Mouse (Mus musculus): Measurements from ENCODE around the gene Lbhd1. TPM values are rescaled to one million over a fixed set of nuclear protein-coding genes. Genes with fewer than 3 reads are reported as not detected.
"Not testable (repeated sequence)": the region's sequence is repeated elsewhere in the genome, so short reads cannot be mapped to it uniquely, and the experiment has no call there.

Lbhd1 gene
- total and polyA plus RNA-seq, 2 experiments from 2014 or later, result 0.65 to 30.3 TPM

DNA sequence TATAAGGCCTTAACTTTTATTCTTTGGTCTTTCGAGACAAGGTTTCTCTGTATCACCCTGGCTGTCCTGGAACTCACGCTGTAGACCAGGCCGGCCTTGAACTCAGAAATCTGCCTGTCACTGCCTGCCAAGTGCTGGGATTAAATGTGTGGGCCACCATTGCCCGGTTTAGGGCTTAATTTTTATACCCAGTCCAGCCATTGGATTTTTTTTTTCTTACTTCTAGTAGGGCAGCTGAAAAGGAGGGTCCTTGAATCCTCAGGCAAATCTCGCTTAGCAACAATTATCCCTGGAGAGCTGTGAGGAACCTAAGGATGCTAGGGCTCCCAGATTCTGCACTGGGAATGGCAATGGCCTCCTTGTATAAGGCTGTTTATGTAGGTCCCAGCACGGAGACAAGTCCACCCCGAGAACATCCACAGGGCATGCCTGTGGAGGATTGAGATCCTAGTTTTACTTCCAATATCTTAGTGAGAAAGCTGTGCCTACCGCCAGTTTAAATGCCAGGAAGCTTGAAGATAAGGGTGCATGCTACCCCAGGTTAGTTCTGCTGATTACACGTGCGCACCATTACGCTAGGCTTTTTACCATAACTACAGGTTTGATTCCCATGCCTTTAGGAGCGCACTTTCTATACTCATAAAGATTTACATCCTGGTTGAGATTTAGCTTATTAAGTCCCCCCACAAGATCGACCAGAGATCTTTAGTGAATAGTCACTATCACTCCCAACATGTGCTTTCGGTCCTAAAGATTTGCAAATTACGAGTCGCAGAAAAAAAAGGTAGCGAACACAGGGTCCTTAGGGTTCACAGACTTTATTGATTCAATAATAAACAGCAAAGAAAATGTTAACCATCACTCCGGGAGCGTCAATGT lies 4.3 kb downstream of the Lbhd1 start:
- Histone ChIP-seq H3K27ac (ENCODE audit: low read depth) (peak overlapping the region; percentile 70), H3K4me2 (ENCODE audit: low read depth, low read length) (peak overlapping the region; percentile 65), H3K9me3 (replicated peaks; ENCODE audit: control insufficient read depth, low read length) (no peaks in the 10 kb centered on the region), H3K4me3 (ENCODE audit: low read depth, low read length) (peak overlapping the region; percentile 61), H3K4me1 (ENCODE audit: control insufficient read depth, insufficient read depth) (peaks cover 5% of the 10 kb centered on the region; the same call in 1 of the 2 replicates), H3K9ac (replicated peaks; ENCODE audit: low read depth, low read length) (peak overlapping the region; percentile 65), H3K27me3 (ENCODE audit: control insufficient read depth, insufficient read depth, low read length) (no peaks in the 10 kb centered on the region), H3K36me3 (replicated peaks; ENCODE audit: control insufficient read depth, insufficient read depth, low read length) (no peaks in the 10 kb centered on the region; the same call in 1 of the 2 replicates)
- TF ChIP-seq EP300 (IDR thresholded peaks at IDR 0.05; ENCODE audit: low read depth), result no peak
- no peak for TF ChIP-seq CTCF (IDR thresholded peaks at IDR 0.05; ENCODE audit: low read depth)
- DNase-seq (ENCODE audit: low spot score) (no peak), ATAC-seq (ENCODE audit: insufficient read depth, low read depth) (no peak)
- 20% methylated on average over 19 of the region's 19 CpGs for WGBS

DNA sequence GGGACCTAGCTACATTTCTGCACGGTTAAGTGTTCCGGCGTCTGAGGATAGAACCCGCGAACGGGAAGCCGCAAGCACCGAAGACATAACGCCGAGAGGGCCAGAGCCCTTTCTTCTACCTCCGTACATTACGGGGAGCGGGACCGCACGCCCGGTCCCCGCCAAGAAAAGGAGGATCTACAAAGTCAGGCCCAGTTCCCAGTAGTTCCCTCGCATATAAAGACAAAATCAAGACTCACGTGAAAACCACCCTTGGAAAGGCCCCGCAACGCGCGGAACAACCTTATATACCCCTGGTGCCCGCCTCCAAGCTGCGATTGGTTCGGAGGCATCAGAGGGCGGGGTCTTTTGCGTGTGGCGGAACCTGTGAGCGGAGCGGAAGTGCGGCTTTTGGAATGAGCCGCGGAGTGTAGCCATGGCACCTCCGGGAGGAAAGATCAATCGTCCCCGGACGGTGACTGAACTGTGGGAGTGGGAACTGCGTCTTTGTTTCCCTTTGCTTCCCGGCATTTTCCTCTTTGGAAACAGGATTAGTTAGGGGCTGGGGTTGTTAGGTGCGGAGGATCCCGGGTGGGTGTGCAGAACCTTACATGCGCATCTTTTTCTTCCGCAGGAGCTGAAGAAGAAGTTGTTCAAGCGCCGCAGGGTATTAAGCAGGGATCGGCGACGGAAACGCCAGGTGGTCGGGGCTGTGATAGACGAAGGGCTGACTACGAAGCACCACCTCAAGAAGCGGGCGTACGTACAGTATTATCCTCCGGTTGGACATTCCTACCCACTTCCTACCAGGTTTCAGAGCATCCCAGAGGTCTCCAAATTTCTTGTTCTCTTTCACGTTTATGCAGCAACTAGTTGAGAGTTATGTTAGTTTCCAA lies 5.2 kb downstream of the Lbhd1 start, which contains the start of the genes 1810009A15Rik and Gm49416:
1810009A15Rik (plus strand) TSS at position 343 of the 875 bp plus-strand sequence.
Gm49416 (plus strand) TSS at position 416 of the 875 bp plus-strand sequence.
- Histone ChIP-seq H3K4me3 (ENCODE audit: low read depth, low read length) (peak within 1 kb of the TSS; percentile 61), H3K27me3 (ENCODE audit: control insufficient read depth, insufficient read depth, low read length) (no peaks in the 10 kb centered on the region), H3K9ac (replicated peaks; ENCODE audit: low read depth, low read length) (peak within 1 kb of the TSS; percentile 65), H3K9me3 (replicated peaks; ENCODE audit: control insufficient read depth, low read length) (no peaks in the 10 kb centered on the region), H3K4me2 (ENCODE audit: low read depth, low read length) (peak within 1 kb of the TSS; percentile 65), H3K36me3 (replicated peaks; ENCODE audit: control insufficient read depth, insufficient read depth, low read length) (no peaks in the 10 kb centered on the region; the same call in 1 of the 2 replicates), H3K27ac (ENCODE audit: low read depth) (peak within 1 kb of the TSS; percentile 70), H3K4me1 (ENCODE audit: control insufficient read depth, insufficient read depth) (peaks cover 5% of the 10 kb centered on the region; the same call in 1 of the 2 replicates)
- TF ChIP-seq CTCF (IDR thresholded peaks at IDR 0.05; ENCODE audit: low read depth), result no peak
- no peak for TF ChIP-seq EP300 (IDR thresholded peaks at IDR 0.05; ENCODE audit: low read depth)
- ATAC-seq (ENCODE audit: insufficient read depth, low read depth), result peak; percentile 95
- WGBS, result under 1% methylated on average over 58 of the region's 58 CpGs
- peak; percentile 94 for DNase-seq (ENCODE audit: low spot score)

DNA sequence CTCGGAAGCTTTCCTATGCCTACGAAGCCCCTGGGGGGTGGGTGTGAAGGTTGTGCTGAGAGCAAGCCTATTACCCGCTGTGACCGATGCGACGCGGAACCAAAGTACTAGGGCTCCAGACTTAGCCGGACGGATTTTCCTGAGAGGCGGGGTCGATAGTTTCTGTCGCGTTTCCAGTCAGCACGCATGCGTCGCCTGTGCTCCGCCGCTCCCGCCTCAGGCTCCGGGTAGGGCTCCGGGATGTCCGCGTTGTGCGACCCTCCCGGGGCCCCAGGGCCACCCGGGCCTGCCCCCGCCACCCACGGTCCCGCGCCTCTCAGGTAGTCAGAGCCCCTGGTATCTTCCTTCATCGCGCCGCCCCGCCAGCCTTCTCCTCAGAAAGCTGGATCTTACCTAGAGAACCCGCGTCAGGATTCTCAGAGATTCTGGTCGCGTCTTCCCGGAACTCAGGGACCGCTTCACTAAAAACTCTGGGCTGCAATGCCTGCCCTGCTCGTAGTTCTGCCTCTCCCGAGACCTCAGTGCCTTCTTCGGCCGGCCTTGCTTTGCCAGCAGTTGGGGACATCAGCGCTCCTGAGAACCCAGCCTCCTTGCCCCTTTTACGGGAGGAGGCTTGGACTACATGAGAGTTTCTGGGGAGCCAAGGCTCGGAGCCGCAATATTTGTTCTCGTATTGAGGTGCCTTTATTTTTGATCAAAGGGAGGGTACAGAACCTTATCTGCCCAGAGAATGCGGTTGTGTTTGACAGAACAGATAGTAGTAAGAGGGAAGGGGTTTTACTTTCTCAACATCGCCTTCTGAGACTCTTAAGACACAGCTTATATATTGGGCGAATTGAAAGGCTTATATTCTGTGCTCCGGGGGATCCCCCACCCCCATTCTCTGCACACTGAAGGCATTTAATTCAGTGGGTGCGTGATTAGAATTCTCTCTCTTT lies 9.6 kb downstream of the Lbhd1 start, which contains the start of gene Ints5:
Ints5 (plus strand) TSS at position 177 of the 938 bp plus-strand sequence.
- ATAC-seq (ENCODE audit: insufficient read depth, low read depth) (peak; percentile 53), DNase-seq (ENCODE audit: low spot score) (peak; percentile 76)
- Histone ChIP-seq H3K4me2 (ENCODE audit: low read depth, low read length) (peak within 1 kb of the TSS; percentile 76), H3K9me3 (replicated peaks; ENCODE audit: control insufficient read depth, low read length) (no peaks in the 10 kb centered on the region), H3K27ac (ENCODE audit: low read depth) (peak within 1 kb of the TSS; percentile 75), H3K9ac (replicated peaks; ENCODE audit: low read depth, low read length) (peak within 1 kb of the TSS; percentile 88), H3K4me1 (ENCODE audit: control insufficient read depth, insufficient read depth) (peaks cover 6% of the 10 kb centered on the region; the same call in 1 of the 2 replicates), H3K27me3 (ENCODE audit: control insufficient read depth, insufficient read depth, low read length) (no peaks in the 10 kb centered on the region), H3K36me3 (replicated peaks; ENCODE audit: control insufficient read depth, insufficient read depth, low read length) (peaks cover 11% of the 10 kb centered on the region), H3K4me3 (ENCODE audit: low read depth, low read length) (peak within 1 kb of the TSS; percentile 69)
- WGBS, result 2% methylated on average over 54 of the region's 54 CpGs
- no peak for TF ChIP-seq CTCF (IDR thresholded peaks at IDR 0.05; ENCODE audit: low read depth)
- TF ChIP-seq EP300 (IDR thresholded peaks at IDR 0.05; ENCODE audit: low read depth), result no peak

DNA sequence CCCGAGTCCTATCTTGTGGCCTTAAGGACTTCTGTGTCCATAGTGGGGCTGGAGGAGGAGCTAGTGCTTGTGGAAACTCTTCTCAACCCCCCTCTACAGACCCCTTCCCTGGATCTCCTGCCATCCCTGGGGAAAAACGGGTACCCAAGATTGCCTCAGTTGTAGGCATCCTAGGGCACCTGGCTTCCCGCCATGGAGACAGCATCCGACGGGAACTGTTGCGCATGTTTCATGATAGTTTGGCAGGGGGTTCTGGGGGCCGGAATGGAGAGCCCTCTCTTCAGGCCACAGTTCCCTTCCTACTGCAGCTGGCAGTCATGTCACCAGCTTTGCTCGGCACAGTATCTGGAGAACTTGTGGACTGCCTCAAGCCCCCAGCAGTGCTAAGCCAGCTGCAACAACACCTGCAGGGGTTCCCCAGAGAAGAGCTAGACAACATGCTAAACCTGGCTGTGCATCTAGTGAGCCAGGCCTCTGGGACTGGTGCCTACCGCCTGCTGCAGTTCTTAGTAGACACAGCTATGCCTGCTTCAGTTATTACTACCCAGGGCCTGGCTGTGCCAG lies 11.9 kb downstream of the Lbhd1 start:
- no peaks in the 10 kb centered on the region for H3K27me3 ChIP-seq (ENCODE audit: control insufficient read depth, insufficient read depth, low read length)
- ATAC-seq (ENCODE audit: insufficient read depth, low read depth) (no peak), DNase-seq (ENCODE audit: low spot score) (no peak)
- no peak overlapping the region for H3K4me2 ChIP-seq (ENCODE audit: low read depth, low read length)
- H3K36me3 ChIP-seq (replicated peaks; ENCODE audit: control insufficient read depth, insufficient read depth, low read length), result peaks cover 11% of the 10 kb centered on the region
- no peak overlapping the region for H3K4me3 ChIP-seq (ENCODE audit: low read depth, low read length)
- no peaks in the 10 kb centered on the region for H3K9me3 ChIP-seq (replicated peaks; ENCODE audit: control insufficient read depth, low read length)
- TF ChIP-seq CTCF (IDR thresholded peaks at IDR 0.05; ENCODE audit: low read depth), result no peak
- no peak for TF ChIP-seq EP300 (IDR thresholded peaks at IDR 0.05; ENCODE audit: low read depth)
- WGBS, result 87% methylated on average over 9 of the region's 9 CpGs
- H3K9ac ChIP-seq (replicated peaks; ENCODE audit: low read depth, low read length), result no peak overlapping the region
- H3K4me1 ChIP-seq (ENCODE audit: control insufficient read depth, insufficient read depth), result peaks cover 16% of the 10 kb centered on the region
- no peak overlapping the region for H3K27ac ChIP-seq (ENCODE audit: low read depth)

DNA sequence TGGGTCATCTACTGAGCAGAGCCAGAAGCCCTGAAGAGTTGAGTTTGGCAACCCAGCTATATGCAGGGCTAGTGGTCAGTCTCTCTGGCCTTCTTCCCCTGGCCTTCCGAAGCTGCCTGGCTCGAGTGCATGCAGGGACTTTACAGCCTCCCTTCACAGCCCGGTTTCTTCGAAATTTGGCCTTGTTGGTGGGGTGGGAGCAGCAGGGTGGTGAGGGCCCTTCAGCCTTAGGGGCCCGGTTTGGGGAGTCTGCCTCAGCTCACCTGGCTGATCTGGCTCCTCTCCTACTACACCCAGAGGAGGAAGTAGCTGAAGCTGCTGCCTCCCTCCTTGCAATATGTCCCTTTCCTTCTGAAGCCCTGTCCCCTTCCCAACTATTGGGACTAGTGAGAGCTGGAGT lies 12.7 kb downstream of the Lbhd1 start:
- not testable (repeated sequence) for H3K27ac ChIP-seq (ENCODE audit: low read depth); H3K27me3 ChIP-seq (ENCODE audit: control insufficient read depth, insufficient read depth, low read length); H3K4me2 ChIP-seq (ENCODE audit: low read depth, low read length); H3K4me3 ChIP-seq (ENCODE audit: low read depth, low read length); DNase-seq (ENCODE audit: low spot score); H3K9ac ChIP-seq (replicated peaks; ENCODE audit: low read depth, low read length); H3K9me3 ChIP-seq (replicated peaks; ENCODE audit: control insufficient read depth, low read length); ATAC-seq (ENCODE audit: insufficient read depth, low read depth)
- H3K4me1 ChIP-seq (ENCODE audit: control insufficient read depth, insufficient read depth), result peaks cover 16% of the 10 kb centered on the region
- H3K36me3 ChIP-seq (replicated peaks; ENCODE audit: control insufficient read depth, insufficient read depth, low read length), result peaks cover 11% of the 10 kb centered on the region
- WGBS, result 90% methylated on average over 5 of the region's 5 CpGs

DNA sequence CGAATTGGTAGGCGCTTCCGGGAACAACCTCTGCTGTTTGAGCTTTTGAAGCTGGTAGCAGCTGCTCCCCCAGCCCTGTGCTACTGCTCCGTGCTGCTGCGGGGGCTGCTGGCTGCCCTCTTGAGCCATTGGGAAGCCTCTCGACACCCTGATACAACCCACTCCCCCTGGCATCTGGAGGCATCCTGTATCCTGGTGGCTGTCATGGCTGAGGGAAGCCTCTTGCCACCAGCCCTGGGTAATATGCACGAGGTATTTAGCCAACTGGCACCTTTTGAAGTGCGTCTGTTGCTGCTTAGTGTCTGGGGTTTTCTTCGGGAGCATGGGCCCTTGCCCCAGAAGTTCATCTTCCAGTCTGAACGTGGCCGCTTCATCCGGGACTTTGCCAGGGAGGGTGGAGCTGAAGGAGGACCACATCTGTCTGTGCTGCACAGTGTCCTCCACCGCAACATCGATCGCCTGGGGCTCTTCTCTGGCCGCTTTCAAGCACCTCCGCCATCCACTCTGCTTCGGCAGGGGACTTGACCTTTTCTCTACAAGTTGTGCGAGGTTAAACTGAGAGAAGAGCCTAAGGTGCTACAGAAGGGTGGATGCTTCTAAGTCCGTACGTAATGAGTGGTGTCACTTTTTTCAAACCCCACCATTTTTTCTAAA lies 13.8 kb downstream of the Lbhd1 start:
- WGBS, result 24% methylated on average over 21 of the region's 21 CpGs
- H3K4me1 ChIP-seq (ENCODE audit: control insufficient read depth, insufficient read depth), result peaks cover 16% of the 10 kb centered on the region
- peak overlapping the region; percentile 52 for H3K9ac ChIP-seq (replicated peaks; ENCODE audit: low read depth, low read length)
- peaks cover 15% of the 10 kb centered on the region for H3K36me3 ChIP-seq (replicated peaks; ENCODE audit: control insufficient read depth, insufficient read depth, low read length)
- ATAC-seq (ENCODE audit: insufficient read depth, low read depth), result peak; percentile 33
- H3K4me2 ChIP-seq (ENCODE audit: low read depth, low read length), result peak overlapping the region; percentile 82
- not testable (repeated sequence) for DNase-seq (ENCODE audit: low spot score); H3K9me3 ChIP-seq (replicated peaks; ENCODE audit: control insufficient read depth, low read length); H3K27me3 ChIP-seq (ENCODE audit: control insufficient read depth, insufficient read depth, low read length)
- peak overlapping the region; percentile 89 for H3K4me3 ChIP-seq (ENCODE audit: low read depth, low read length)
- peak overlapping the region; percentile 87 for H3K27ac ChIP-seq (ENCODE audit: low read depth)
